Mouse (Mus musculus): Measurements from ENCODE around the gene B3galt4. TPM values are rescaled to one million over a fixed set of nuclear protein-coding genes. Genes with fewer than 3 reads are reported as not detected.

The B3galt4 gene
- 0.25 TPM for polyA plus RNA-seq (2014; fragmentation: Illumina TruSeq; extraction: RNeasy Lipid Tissue Mini Kit (QIAGEN cat#74804); ENCODE audit: low read depth, low replicate concordance)

DNA sequence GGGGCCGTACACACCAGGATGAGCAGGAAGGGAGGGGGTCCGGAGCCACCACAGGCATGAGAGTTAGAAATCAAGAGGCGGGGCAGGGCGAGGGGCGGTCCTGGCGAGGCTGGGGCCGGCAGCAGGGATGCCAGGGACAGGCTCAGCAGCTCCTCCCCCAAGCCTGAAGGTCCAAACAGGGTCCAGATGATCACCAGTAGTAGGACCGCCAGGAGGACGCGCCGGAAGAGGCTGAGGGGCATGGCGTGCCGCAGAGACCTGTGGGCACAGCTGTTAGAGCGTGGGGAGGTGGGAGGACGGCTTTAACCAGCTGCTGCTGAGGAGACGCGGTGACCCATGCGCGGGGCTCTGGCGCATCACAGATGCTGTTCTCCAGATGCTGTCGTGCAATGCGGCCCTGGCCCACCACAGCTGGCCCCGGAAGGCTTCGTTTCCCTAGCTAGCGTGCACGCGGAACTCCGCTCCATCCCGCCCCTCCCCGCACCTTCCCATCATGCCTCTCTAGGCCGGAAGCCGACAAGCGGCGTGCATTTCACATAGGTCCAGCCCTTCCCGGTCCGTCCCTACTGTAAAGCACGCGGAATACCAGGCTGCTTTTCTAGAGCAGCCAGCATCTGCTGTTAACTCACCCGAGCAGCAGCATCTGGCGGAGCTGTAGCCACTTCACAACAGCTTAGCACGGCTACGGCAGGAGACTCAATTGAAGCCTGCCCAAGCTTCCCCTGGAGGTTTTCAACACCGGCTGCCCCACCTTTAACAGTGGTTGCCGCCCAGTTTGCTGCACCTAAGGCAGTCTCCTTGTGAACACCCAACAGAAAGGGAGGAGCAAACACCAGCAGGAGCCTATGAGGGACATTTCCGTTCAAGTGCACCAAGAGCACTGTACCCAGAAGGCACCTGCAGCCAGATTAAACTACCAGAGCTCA lies at the start of gene B3galt4:
TSS of gene B3galt4 (minus strand) at position 468 of the 926 bp plus-strand sequence.

DNA sequence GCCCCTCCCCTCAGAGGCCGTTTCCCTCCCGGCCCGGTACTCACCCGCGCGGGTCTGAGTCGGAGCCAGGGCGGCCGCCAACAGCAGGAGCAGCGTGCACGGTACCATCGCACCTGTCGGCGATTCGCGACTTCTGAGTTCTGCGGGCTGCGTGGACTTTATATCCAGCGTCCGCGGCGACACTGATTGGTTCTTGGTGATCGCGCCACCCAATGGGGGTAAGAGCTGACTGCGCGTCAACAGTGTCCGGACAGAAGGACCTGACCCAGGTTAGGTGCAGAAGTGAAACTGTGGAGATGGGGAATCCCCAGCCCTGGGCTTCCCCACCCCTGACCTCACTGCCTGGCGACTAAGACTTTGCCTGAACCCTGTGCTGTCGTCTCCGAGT lies 48.9 kb upstream of the B3galt4 start, which contains the start of gene H2-K1:
TSS of gene H2-K1 (minus strand) at position 198 of the 388 bp plus-strand sequence.

DNA sequence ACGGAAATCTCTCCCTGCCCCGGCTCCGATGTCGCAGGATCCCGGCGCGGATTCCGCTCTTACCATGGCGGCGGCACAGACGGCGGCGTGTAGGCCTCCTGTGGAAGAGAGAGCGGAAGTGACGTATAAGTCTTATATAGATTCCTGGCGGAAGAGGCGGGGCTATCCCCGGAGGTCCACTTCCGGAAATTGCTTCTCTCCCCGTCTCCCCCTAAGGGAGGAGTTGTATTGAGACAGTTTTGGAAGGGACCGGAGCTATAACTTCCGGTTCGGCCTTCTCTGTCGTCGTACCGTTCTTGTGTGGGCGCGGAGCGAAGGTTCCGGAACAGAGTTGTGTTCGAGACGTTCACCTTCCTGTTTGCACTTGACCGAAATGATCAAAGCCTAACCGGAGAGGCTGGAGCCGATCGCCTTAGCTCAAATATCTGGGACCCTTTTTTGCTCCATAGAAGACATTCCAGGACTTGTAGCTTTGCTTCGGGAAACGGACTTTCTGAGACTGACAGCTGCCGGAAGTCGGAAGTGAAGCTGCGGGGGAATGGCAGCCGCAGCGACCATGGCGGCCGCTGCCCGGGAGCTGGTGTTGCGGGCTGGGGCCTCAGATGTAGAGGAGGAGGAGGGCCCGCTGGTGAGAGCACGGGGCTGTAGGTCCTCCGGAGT lies 4.4 kb upstream of the B3galt4 start, which contains the start of the genes Vps52 and Rps18:
TSS of gene Vps52 (plus strand) at position 258 of the 660 bp plus-strand sequence.
TSS of gene Rps18 (minus strand) at position 447 of the 660 bp plus-strand sequence.

DNA sequence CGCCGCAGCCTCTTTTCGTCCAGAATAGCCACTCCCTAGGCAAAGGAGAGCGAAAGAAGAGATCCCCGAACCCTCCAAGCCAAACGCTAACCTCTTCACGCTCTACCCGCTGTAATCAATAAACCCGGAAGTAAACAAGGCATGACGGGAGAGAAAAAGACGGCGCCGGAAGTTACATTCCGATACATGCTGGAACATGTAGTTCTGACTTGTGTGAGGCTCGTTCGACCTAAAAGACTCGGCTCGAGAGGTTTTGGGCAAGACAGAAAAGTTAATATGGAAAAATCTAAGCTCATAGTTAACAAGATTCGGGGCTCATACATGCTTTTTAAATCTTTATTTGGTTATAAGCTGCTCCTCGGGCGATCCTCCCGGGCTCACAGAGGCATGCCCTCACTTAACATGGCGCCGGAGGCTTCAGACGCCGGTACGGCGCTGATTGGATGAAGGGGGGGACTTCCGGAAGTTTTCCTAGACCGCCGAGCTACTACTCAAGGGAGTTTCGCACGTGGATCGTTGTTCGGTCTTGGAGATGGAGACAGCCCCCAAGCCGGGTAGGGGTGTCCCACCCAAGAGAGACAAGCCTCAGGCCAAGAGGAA lies 11.0 kb downstream of the B3galt4 start, which contains the start of the genes Pfdn6 and Wdr46:
TSS of gene Pfdn6 (minus strand) at position 138 of the 600 bp plus-strand sequence.
TSS of gene Wdr46 (plus strand) at position 455 of the 600 bp plus-strand sequence.

DNA sequence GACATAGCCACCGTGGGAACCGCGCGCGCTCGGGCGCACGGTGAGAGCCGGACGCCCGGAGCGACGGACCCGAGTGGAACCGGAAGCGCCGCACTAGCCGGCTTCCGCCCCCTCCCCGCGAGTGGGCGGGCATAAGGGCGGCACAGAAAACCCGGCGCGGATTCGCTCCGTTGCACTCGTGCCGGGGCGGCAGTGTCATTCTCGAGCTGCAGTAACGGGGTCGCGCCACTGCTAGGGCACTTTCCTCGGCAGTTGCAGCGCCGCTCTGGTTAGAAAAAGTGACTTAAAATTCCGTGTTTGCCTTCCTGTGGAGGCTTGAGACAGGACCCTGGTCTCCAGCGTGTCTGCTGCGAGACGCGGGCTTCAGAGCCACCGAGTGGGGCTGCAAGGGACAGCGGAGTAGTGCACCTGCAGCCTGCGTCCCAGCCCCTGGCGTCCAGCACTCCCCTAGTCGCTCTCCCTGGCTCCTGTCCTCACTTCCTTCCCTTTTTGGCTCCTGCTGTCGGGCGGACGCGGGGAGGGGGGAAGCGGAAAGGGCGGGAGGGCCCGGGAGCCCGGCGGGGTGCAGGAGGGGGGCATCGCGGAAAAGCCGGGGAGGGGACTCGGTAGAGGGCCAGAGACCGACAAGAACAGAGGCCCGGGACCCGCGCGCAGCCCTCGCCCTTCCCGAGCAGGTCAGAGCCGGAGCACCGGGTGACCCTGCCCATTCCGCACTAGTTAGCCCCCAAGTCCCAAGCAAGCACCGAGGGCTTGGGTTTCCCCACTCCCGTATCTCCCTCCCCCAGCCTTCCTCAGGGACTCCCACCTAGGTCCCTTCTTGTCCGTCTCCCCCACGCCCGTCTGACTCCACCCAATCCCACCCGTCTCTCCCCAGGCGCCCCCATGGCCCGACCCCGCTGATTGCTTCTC lies 21.7 kb downstream of the B3galt4 start, which contains the start of gene Rgl2:
TSS of gene Rgl2 (plus strand) at position 173 of the 909 bp plus-strand sequence.

DNA sequence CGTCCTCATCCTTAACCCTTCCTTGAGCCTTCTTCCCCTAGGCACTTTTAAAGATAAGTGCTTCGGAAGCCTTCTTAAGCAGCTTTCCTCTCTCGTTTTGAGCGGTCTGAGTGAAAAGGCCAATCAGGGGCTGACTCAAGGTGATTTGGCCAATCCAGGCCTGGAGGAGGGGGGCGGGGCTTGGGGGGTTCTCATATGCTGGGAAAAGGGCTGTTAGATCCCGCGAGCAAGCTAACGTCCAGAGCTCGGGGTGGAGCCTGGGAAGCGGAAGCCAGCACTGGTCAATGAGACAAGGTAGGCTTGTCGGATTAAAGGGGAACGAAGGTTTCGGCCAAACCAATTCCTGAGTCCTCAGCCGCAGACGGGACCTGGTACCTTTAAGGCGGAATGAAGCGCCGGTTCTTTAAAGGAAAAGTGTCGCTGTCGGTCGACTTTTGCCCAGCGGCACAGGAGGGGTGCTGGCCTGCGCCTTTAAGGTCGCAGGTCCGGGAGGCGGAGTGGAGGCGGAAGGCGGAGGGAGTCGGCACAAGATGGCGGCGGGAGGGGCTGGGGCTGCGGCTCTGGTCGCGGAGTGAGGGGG lies 35.5 kb downstream of the B3galt4 start, which contains the start of the genes Tapbp and Zbtb22:
TSS of gene Tapbp (plus strand) at position 229 of the 580 bp plus-strand sequence.
TSS of gene Zbtb22 (plus strand) at position 234 of the 580 bp plus-strand sequence.

DNA sequence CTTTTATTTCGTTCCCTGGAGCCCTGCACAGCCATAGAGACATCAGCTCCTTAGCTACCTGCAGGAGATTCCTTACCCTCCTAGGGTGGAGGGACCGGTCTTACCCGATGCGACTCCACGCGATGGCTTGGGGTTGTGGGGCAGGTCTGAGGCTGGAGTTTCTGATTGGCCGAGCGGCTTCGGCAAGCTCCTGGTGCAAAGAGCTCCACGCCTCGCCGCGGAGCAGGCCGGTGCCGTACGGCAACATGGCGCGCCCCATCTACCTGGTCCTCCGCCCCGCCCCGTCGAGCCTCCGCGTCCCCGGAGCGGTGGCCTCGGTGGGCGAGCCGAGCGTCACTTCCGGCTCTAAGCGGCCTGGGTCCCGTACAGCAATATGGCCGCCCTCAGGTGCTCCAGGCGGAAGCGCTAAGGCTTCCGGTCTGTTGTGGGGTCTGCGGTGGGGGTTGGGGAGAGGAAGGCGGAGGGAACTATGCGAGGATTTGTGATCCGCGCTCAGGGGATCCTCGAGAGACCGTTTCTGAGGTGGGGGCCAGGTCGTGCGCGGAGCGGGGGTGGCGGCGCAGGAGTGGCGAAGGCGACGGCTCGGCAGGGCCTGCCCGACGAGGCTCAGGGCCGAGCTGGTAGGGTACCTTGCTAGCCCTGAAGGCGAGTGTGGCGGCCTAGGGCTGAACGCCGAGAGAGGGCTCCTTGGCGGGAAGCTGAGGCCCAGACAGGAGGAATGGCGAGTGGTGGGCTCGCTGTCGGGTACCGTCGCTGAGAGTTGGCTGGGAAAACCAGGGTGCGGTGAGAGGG lies 42.0 kb downstream of the B3galt4 start, which contains the start of gene Daxx:
TSS of gene Daxx (plus strand) at position 338 of the 792 bp plus-strand sequence.

DNA sequence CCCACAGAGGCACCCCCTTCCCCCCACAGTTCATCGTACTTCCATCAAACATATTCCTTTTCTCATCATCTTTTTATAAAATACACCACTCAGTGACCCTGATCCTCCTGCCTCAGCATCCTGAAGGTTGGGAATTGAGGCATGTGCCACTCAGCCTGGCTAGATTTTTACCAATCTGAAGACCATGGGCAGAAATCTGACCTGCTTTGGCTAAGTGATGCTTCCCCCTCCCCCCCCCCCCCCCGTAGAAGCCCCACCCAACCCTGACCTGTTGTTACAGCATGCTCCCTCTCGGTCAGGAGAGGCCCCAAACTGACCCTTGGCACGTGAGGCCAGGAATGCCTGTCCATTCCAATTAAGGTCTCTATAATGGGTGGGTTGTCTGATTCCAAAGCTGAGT lies 46.5 kb downstream of the B3galt4 start, which contains the start of gene Platr17:
TSS of gene Platr17 (plus strand) at position 301 of the 400 bp plus-strand sequence.

Other genes with a start within 250 kb of the B3galt4 start
- 17.2 TPM for gene March2, start 232.8 kb downstream of the B3galt4 start, polyA plus RNA-seq (2014; fragmentation: Illumina TruSeq; extraction: RNeasy Lipid Tissue Mini Kit (QIAGEN cat#74804); ENCODE audit: low read depth, low replicate concordance)
- 8.2 TPM for gene Rab11b, start 191.0 kb downstream of the B3galt4 start, polyA plus RNA-seq (2014; fragmentation: Illumina TruSeq; extraction: RNeasy Lipid Tissue Mini Kit (QIAGEN cat#74804); ENCODE audit: low read depth, low replicate concordance)
- gene Angptl4, start 169.7 kb downstream of the B3galt4 start, polyA plus RNA-seq (2014; fragmentation: Illumina TruSeq; extraction: RNeasy Lipid Tissue Mini Kit (QIAGEN cat#74804); ENCODE audit: low read depth, low replicate concordance), result 0.36 TPM
- gene Kank3, start 141.0 kb downstream of the B3galt4 start, polyA plus RNA-seq (2014; fragmentation: Illumina TruSeq; extraction: RNeasy Lipid Tissue Mini Kit (QIAGEN cat#74804); ENCODE audit: low read depth, low replicate concordance), result 15.3 TPM
- gene Rps28, start 126.9 kb downstream of the B3galt4 start, polyA plus RNA-seq (2014; fragmentation: Illumina TruSeq; extraction: RNeasy Lipid Tissue Mini Kit (QIAGEN cat#74804); ENCODE audit: low read depth, low replicate concordance), result 54.7 TPM
- gene Ndufa7, start 126.9 kb downstream of the B3galt4 start, polyA plus RNA-seq (2014; fragmentation: Illumina TruSeq; extraction: RNeasy Lipid Tissue Mini Kit (QIAGEN cat#74804); ENCODE audit: low read depth, low replicate concordance), result 19.3 TPM
- gene Cd320, start 108.4 kb downstream of the B3galt4 start, polyA plus RNA-seq (2014; fragmentation: Illumina TruSeq; extraction: RNeasy Lipid Tissue Mini Kit (QIAGEN cat#74804); ENCODE audit: low read depth, low replicate concordance), result 36.7 TPM
- not detected for gene Gm7029, start 77.7 kb downstream of the B3galt4 start, polyA plus RNA-seq (2014; fragmentation: Illumina TruSeq; extraction: RNeasy Lipid Tissue Mini Kit (QIAGEN cat#74804); ENCODE audit: low read depth, low replicate concordance)
- gene Kifc1, start 60.8 kb downstream of the B3galt4 start, polyA plus RNA-seq (2014; fragmentation: Illumina TruSeq; extraction: RNeasy Lipid Tissue Mini Kit (QIAGEN cat#74804); ENCODE audit: low read depth, low replicate concordance), result 3.2 TPM
- gene Platr17, start 46.4 kb downstream of the B3galt4 start, polyA plus RNA-seq (2014; fragmentation: Illumina TruSeq; extraction: RNeasy Lipid Tissue Mini Kit (QIAGEN cat#74804); ENCODE audit: low read depth, low replicate concordance), result 0.48 TPM
- 31.5 TPM for gene Daxx, start 42.1 kb downstream of the B3galt4 start, polyA plus RNA-seq (2014; fragmentation: Illumina TruSeq; extraction: RNeasy Lipid Tissue Mini Kit (QIAGEN cat#74804); ENCODE audit: low read depth, low replicate concordance)
- gene Tapbp, start 35.6 kb downstream of the B3galt4 start, polyA plus RNA-seq (2014; fragmentation: Illumina TruSeq; extraction: RNeasy Lipid Tissue Mini Kit (QIAGEN cat#74804); ENCODE audit: low read depth, low replicate concordance), result 25.5 TPM
- 3.0 TPM for gene Zbtb22, start 35.6 kb downstream of the B3galt4 start, polyA plus RNA-seq (2014; fragmentation: Illumina TruSeq; extraction: RNeasy Lipid Tissue Mini Kit (QIAGEN cat#74804); ENCODE audit: low read depth, low replicate concordance)
- gene Rgl2, start 21.9 kb downstream of the B3galt4 start, polyA plus RNA-seq (2014; fragmentation: Illumina TruSeq; extraction: RNeasy Lipid Tissue Mini Kit (QIAGEN cat#74804); ENCODE audit: low read depth, low replicate concordance), result 6.7 TPM
- 14.6 TPM for gene Pfdn6, start 11.1 kb downstream of the B3galt4 start, polyA plus RNA-seq (2014; fragmentation: Illumina TruSeq; extraction: RNeasy Lipid Tissue Mini Kit (QIAGEN cat#74804); ENCODE audit: low read depth, low replicate concordance)
- gene Wdr46, start 10.8 kb downstream of the B3galt4 start, polyA plus RNA-seq (2014; fragmentation: Illumina TruSeq; extraction: RNeasy Lipid Tissue Mini Kit (QIAGEN cat#74804); ENCODE audit: low read depth, low replicate concordance), result 1.1 TPM
- gene Vps52, start 4.3 kb upstream of the B3galt4 start, polyA plus RNA-seq (2014; fragmentation: Illumina TruSeq; extraction: RNeasy Lipid Tissue Mini Kit (QIAGEN cat#74804); ENCODE audit: low read depth, low replicate concordance), result 6.9 TPM
- 19.7 TPM for gene Rps18, start 4.5 kb upstream of the B3galt4 start, polyA plus RNA-seq (2014; fragmentation: Illumina TruSeq; extraction: RNeasy Lipid Tissue Mini Kit (QIAGEN cat#74804); ENCODE audit: low read depth, low replicate concordance)
- gene H2-K1, start 48.9 kb upstream of the B3galt4 start, polyA plus RNA-seq (2014; fragmentation: Illumina TruSeq; extraction: RNeasy Lipid Tissue Mini Kit (QIAGEN cat#74804); ENCODE audit: low read depth, low replicate concordance), result 48.0 TPM
- gene Ring1, start 73.2 kb upstream of the B3galt4 start, polyA plus RNA-seq (2014; fragmentation: Illumina TruSeq; extraction: RNeasy Lipid Tissue Mini Kit (QIAGEN cat#74804); ENCODE audit: low read depth, low replicate concordance), result 1.3 TPM
- 2.2 TPM for gene H2-Ke6, start 76.6 kb upstream of the B3galt4 start, polyA plus RNA-seq (2014; fragmentation: Illumina TruSeq; extraction: RNeasy Lipid Tissue Mini Kit (QIAGEN cat#74804); ENCODE audit: low read depth, low replicate concordance)
- gene Slc39a7, start 80.2 kb upstream of the B3galt4 start, polyA plus RNA-seq (2014; fragmentation: Illumina TruSeq; extraction: RNeasy Lipid Tissue Mini Kit (QIAGEN cat#74804); ENCODE audit: low read depth, low replicate concordance), result 0.11 TPM
- gene Rxrb, start 80.3 kb upstream of the B3galt4 start, polyA plus RNA-seq (2014; fragmentation: Illumina TruSeq; extraction: RNeasy Lipid Tissue Mini Kit (QIAGEN cat#74804); ENCODE audit: low read depth, low replicate concordance), result 0.55 TPM
- gene Col11a2, start 87.9 kb upstream of the B3galt4 start, polyA plus RNA-seq (2014; fragmentation: Illumina TruSeq; extraction: RNeasy Lipid Tissue Mini Kit (QIAGEN cat#74804); ENCODE audit: low read depth, low replicate concordance), result 0.07 TPM
- gene H2-Oa, start 140.9 kb upstream of the B3galt4 start, polyA plus RNA-seq (2014; fragmentation: Illumina TruSeq; extraction: RNeasy Lipid Tissue Mini Kit (QIAGEN cat#74804); ENCODE audit: low read depth, low replicate concordance), result not detected
- 1.9 TPM for gene H2-DMa, start 168.1 kb upstream of the B3galt4 start, polyA plus RNA-seq (2014; fragmentation: Illumina TruSeq; extraction: RNeasy Lipid Tissue Mini Kit (QIAGEN cat#74804); ENCODE audit: low read depth, low replicate concordance)
- gene Brd2, start 171.1 kb upstream of the B3galt4 start, polyA plus RNA-seq (2014; fragmentation: Illumina TruSeq; extraction: RNeasy Lipid Tissue Mini Kit (QIAGEN cat#74804); ENCODE audit: low read depth, low replicate concordance), result 414 TPM
- gene H2-DMb2, start 191.8 kb upstream of the B3galt4 start, polyA plus RNA-seq (2014; fragmentation: Illumina TruSeq; extraction: RNeasy Lipid Tissue Mini Kit (QIAGEN cat#74804); ENCODE audit: low read depth, low replicate concordance), result not detected
- gene H2-DMb1, start 201.6 kb upstream of the B3galt4 start, polyA plus RNA-seq (2014; fragmentation: Illumina TruSeq; extraction: RNeasy Lipid Tissue Mini Kit (QIAGEN cat#74804); ENCODE audit: low read depth, low replicate concordance), result 4.0 TPM
- gene Tap1, start 236.1 kb upstream of the B3galt4 start, polyA plus RNA-seq (2014; fragmentation: Illumina TruSeq; extraction: RNeasy Lipid Tissue Mini Kit (QIAGEN cat#74804); ENCODE audit: low read depth, low replicate concordance), result 0.25 TPM
- gene Psmb9, start 236.3 kb upstream of the B3galt4 start, polyA plus RNA-seq (2014; fragmentation: Illumina TruSeq; extraction: RNeasy Lipid Tissue Mini Kit (QIAGEN cat#74804); ENCODE audit: low read depth, low replicate concordance), result 1.2 TPM
- gene Psmb8, start 246.2 kb upstream of the B3galt4 start, polyA plus RNA-seq (2014; fragmentation: Illumina TruSeq; extraction: RNeasy Lipid Tissue Mini Kit (QIAGEN cat#74804); ENCODE audit: low read depth, low replicate concordance), result 0.14 TPM

All from testis, adult 10 weeks (tissue).